Mouse (Mus musculus): ENCODE measurements at regions not wholly inside any gene's neighbourhood (a gene's known extent, or its start where the extent isn't known, plus 50 kb on each side); places are given as distances from the start of the nearest gene placed in this dataset.
"Not testable (repeated sequence)": the region's sequence is repeated elsewhere in the genome, so short reads cannot be mapped to it uniquely, and the experiment has no call there.

- no peak for DNase-seq (ENCODE audit: low spot score)
Measured at GRCm38 (mm10) chr16:86544121-86544520, 642.5 kb upstream of the Adamts5 start.

DNA sequence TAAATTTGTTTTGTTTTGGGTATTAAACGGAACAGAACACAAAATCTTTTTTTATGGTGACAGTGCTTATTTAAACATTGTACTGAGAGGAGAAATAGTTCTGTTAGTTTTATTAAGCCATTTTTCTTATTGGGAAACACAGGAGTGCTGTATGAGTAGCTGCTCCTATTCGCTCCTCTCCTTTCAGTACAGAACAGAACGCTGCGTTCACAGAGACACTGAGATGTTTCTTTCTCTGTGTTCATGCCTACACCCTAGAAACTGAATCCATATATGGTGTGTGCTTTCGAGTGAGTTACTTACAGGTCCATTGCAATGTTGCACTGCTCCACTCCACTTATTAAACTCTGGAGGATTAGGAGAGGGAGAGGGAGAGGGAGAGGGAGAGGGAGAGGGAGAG, 634.9 kb upstream of the Adamts5 start:
- DNase-seq (ENCODE audit: low spot score), result no peak

GRCm38 (mm10) chr16:86524135-86524534, 622.5 kb upstream of the Adamts5 start:
- no peak for DNase-seq (ENCODE audit: low spot score)

- no peak for DNase-seq (ENCODE audit: low spot score)
Measured at GRCm38 (mm10) chr16:86516935-86517334, 615.3 kb upstream of the Adamts5 start.

GRCm38 (mm10) chr16:86516144-86516543, 614.5 kb upstream of the Adamts5 start:
- DNase-seq (ENCODE audit: low spot score), result no peak

DNA sequence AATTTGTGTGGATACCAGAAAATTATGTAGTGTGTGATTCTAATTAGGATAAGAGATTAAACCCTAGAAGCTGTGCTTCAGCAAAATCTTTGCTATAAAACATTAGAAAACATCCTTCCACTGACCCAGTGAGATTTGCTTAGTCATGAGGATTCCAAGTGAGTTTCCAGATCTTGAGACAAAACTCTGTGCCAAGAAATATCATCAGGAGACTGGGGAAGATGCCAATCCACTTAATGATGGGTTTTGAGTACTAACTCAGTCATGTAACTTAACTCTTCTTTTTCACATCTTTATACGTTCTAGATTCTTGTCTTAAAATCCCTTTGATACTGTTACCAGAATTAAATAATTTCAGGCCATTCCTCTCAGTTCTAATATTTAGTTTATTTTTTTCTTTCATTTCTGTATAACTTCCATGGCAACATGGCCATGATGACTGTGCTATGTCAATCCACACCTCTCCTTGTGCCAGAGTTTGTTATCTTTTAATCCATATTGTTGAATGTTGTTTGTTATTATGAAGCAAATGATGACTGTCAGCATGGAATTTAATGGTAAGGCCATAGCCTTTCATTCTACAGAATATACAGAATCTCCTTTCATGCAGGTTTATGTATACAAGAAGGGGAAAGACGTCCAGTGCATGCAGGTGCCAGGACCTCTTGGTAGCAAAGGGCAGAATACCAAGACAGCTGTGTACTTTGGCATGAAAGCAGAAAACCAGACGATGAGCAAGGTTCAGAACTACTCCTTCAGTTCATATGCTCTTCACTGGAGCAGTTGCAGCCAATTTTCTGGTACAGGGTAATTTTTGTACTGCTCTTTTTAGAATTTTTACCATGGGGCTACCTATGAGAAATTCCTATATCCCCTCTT, 599.7 kb upstream of the Adamts5 start:
- no peak for DNase-seq (ENCODE audit: low spot score)

DNA sequence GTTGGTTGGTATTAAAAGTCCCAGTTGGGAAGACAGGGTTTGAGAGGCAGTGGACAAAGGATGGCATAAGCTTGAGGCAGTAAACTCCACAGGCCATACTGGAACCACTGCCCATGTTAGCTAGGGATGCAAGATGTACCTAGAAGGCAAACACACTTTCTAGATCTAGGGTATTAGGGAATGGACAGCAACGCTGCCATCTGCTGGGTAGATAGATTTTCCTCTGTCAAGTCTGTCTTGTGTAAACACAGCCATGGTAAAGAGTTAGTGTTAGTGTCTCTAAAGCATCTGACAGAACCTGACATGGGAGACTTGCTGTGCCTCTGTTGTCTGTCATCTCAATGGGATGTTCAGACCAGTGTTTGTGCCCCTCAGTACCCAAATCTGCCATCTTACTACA, 573.5 kb upstream of the Adamts5 start:
- no peak for DNase-seq (ENCODE audit: low spot score)

DNA sequence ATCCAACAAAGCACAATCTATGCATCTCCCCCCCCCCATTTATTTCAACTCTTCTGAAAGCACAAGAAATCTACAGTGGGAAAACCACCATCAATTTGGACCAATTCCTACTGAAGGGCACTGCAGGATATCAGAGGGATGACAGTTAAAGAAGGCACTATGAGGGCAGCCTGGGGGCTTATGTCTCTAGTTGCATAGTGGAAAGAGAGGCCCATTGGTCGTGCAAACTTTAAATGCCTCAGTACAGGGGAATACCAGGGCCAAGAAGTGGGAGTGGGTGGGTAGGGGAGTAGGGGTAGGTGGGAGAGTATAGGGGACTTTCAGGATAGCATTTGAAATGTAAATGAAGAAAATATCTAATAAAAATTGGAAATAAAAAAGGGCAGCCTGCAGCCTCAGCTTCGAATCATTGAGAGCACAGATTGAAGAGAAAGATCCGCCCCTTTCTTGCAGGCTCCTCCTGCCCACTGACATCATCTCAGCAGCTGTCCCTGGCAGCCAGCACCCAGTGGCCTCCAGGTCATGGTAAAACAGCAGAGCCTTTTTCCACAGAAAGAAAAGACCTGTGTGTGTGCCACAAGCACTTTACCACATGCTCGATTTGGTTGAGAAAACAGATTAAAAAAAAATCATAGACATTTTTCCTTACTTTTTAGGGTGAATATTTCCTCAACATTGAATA, 571.6 kb upstream of the Adamts5 start:
- no peak for DNase-seq (ENCODE audit: low spot score)

GRCm38 (mm10) chr16:86461073-86461472, 559.4 kb upstream of the Adamts5 start:
- no peak for DNase-seq (ENCODE audit: low spot score)

DNA sequence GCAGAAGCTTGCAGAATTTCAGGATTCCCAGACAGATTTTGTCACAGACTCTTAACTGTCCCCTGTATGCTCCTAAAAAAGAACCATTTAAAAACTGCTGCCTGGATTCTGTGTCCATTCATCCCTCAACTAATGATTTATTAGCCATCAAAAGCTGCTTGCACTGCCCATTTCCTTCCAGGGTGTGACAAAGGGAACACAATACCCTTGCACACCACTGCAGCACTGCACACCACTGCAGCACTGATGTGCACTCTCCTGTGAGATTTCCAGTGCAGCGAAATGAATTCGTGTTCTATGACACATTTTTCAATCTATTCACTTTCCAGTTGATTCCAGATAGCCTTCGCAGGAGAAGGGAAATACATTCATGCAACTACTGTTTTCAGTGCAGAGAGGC, 555.0 kb upstream of the Adamts5 start:
- DNase-seq (ENCODE audit: low spot score), result no peak

GRCm38 (mm10) chr16:86454810-86455209, 553.2 kb upstream of the Adamts5 start:
- DNase-seq (ENCODE audit: low spot score), result no peak

DNA sequence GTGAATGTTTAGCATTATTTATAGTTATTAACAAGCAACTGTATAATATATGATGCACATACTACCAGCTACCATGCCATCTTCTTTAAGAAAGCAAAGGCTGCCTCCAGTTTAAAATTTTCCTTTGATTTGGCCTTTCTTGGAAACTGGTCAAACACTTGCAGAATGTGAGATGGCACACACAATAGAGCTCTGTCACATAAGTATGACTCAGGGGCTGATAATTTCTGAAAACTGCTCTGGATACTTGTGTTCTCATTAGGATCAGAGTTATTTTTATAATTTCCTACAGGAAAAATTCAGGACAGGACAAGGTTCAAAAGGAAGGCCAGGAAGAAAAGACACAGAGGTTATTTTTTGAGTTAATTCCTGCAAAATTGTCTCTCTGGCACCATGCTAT, 552.4 kb upstream of the Adamts5 start:
- no peak for DNase-seq (ENCODE audit: low spot score)

DNA sequence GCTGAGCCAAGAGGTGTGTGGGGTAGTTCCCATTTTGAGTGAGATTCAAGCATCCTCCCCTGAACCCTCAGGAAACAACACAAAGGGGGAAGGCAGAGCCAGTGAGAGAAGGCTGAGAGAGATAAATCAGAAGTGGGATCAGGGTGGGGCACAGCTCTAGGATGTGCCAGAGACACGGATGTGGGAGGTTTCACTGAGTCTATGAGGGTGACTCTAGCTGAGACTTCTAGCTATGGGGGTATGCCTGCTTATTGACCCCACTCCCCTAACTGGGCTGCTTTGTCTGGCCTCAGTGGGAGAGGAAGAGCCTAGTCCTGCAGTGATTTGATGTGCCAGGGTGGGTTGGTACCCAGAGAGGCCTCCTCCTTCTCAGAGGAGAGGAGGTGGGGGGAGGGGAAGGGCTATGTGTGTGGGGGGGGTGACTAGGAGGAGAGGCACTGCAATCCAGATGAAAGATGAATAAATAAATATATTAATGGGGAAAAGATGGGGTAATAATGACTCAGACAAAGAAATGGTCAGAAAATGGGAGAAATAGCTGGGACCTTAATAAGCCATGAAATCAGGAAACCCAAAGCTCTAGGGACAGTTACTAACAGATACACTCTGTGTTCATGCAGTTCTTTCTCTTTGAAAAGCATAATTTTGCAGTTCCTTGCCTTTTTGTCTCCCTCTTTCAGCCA, 547.0 kb upstream of the Adamts5 start:
- DNase-seq (ENCODE audit: low spot score), result no peak

DNA sequence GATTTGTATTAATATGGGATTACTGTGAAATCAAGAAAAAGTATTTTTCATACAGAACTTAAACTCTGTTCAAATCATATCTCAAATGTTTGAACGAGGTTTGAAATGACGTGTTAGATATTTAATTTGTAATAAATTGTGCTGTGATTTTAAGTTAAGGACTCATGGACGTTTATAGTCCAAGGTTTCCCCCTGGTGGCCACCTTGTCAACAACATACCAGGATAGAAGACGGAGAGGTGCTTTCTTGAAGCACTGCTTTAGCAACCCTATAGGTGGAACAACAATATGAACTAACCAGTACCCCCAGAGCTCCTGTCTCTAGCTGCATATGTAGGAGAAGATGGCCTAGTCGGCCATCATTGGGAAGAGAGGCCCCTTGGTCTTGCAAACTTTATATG, 517.8 kb upstream of the Adamts5 start:
- DNase-seq (ENCODE audit: low spot score), result not testable (repeated sequence)

GRCm38 (mm10) chr16:86404309-86404708, 502.7 kb upstream of the Adamts5 start:
- DNase-seq (ENCODE audit: low spot score), result no peak

DNA sequence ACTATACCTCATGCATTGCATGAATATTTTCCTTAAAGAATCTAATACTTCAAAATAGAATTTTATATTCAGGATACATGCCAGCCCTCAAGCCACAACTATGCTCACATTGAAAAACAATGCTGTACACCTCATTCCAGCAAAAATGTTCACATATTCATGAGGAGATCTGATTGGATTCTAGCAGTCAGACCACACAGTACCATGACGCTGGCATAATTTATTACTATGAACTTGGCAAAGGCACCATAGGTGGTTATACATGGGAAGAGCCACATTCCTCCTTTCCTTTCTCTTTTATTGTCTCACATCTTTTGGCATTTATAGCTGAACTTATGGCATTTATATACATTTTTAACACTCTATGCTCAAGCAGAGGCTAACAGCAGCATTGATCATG, 499.8 kb upstream of the Adamts5 start:
- DNase-seq (ENCODE audit: low spot score), result no peak

DNA sequence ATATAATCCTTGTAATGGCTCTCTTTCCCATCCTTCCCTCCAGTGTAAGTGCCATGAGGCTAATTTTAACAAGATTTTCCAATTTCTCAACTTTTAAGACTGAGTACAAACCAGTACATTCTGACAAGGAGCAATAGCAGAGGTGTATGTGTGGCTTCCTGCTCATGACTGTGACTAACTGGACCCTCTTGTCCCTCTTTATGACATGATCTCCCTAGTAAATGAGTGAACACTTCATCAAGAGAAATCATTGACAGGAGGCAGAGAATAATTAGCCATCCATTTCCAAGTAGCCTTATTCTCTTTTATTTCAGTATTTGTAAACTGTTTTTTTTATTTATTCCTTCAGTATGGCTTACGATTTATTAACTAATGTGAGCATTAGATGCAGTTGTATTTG, 497.7 kb upstream of the Adamts5 start:
- no peak for DNase-seq (ENCODE audit: low spot score)

- DNase-seq (ENCODE audit: low spot score), result no peak
Measured at GRCm38 (mm10) chr16:86397521-86397920, 495.9 kb upstream of the Adamts5 start.

- DNase-seq (ENCODE audit: low spot score), result no peak
Measured at GRCm38 (mm10) chr16:86389063-86389723, 487.6 kb upstream of the Adamts5 start.

DNA sequence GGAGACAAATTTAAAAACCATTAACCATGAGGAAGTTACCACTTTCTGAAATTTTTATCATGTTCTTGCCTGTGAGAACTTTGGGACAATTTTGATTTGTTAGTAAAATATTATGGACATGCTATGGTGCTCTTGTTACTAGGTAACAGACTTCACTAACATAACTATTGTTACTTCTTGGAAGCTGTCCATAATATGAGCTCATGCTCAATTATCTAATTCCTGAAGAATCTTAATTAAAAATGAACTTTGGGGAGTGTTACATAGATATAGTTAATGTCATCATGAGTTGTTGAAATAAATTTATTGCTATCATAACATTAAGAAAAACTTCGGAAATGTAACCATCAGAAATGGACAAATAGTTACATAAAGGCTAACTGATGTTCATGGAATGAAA, 486.5 kb upstream of the Adamts5 start:
- DNase-seq (ENCODE audit: low spot score), result no peak

DNA sequence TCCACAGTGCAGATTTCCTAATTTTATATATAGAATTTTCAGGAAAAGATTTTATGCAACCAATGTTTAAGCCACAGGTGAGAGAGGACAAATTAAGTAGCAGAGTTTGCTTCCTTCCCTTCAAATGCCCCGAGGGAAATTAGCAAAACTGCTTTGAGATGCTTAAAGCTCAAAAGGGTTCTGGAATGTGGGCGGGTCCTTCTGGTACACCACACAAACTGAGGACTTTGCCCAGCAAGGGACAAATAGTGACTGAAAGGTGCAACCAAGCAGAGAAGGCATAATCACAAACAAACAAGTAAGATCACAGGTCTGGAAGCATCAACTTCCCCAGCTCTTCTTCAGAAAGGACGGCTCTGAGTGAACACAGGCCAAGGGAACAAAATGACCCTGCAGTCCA, 476.4 kb upstream of the Adamts5 start:
- no peak for DNase-seq (ENCODE audit: low spot score)

DNA sequence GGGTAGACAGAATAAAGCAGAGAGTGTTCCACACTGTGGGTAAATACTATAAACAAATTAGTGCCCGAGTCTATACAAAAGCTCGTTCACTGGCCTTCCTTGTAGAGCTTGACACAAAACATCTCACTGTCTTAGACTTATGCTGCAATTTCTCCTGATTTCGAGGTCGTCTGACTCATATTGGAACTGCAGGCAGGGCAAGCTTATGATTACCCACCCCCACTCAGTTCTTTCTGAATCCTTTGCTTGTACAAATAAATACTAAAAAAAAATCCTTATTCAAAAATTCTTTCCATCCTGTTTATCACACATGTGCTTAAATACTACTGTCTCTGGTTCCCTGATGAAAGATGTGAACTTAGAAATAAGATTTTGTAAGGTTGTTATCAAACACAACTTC, 470.0 kb upstream of the Adamts5 start:
- DNase-seq (ENCODE audit: low spot score), result no peak

All from urinary bladder, adult 2 months (tissue).